Mouse (Mus musculus) liver, adult 2 months (tissue): ENCODE measurements around the gene Vav3.

Source experiments
- CTCF ChIP-seq: fragments of 200-500 bp; IDR thresholded peaks from 2 replicates; pipeline ENCODE4 v1.5.1; 2011; ENCODE audit warnings: low read depth, low read length, control low read depth
- POLR2A ChIP-seq: fragments of 200-500 bp; IDR thresholded peaks from 2 replicates; pipeline ENCODE4 v1.6.1; 2011; ENCODE audit warnings: low read length, control low read depth; ENCODE audit not compliant: insufficient read depth; ENCODE audit errors: extremely low read depth

GRCm38 (mm10) chr3:109714476-109714875 is 374.0 kb downstream of the Vav3 start:
- TF ChIP-seq CTCF (no peak), POLR2A (no peak)
